Mouse (Mus musculus) erythroblast, adult 5-6 weeks (primary cell): Measurements from ENCODE around the gene Rnase13. TPM values are rescaled to one million over a fixed set of nuclear protein-coding genes. Genes with fewer than 3 reads are reported as not detected.

Experiments used
- ATAC-seq: replicated peaks from 2 replicates; pipeline ENCODE4 v1.8.0; 2016; ENCODE audit warnings: moderate number of reproducible peaks, mild to moderate bottlenecking, moderate TSS enrichment, inconsistent platforms; ENCODE audit not compliant: poor library complexity, low FRiP score, severe bottlenecking
- total RNA-seq, 2 experiments: library from RNA; stranded (forward) in 1 of 2; stranded (reverse) in 1 of 2; fragments of 150-400 nt in 1 of 2; fragments of 200-764, 138-1000 nt in 1 of 2; gene quantifications; 2 replicates each; pipeline versions ENCODE4 v1.2.3 to v1.2.4; 2015 to 2017; ENCODE audit warnings: low replicate concordance in 2 of 2

The Rnase13 gene
- total RNA-seq, 2 experiments from 2014 or later: not detected

DNA sequence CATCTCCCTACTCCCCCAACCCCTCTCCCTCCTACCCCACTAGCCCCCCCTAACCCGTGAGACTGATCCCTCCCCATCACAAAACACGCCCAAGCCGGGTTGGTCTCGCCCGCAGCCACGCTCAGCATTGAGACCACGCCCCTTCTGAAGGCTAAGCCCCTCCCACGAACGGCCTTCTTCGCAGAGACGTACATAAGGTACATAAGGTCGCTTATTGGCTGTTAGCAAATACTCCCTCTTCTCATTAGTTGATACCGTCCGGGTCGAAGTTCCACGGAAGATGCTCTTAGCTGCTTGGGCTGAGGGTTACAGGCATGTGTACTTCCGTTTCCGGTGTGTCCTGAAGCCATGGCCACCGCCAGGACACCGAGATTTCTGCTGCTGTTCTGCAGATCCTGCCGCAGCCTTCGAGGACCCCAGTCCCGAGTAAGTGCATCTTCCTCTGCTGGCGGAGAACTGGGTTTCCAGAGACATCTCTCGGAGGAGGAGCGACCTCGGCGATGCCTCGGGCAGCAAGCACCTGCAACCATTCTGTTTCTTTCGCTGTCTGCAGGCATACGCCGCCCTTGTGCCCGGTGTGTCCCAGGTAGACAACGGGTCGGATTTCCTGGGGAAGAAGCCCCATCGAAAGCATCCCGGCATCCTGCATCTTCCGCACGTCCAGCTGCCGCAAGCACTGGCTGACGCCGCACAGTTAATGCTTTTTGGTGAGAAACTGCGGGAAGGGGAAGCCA is 37.8 kb downstream of the Rnase13 start, which contains the start of gene Mettl17:
Gene Mettl17, plus strand, starts transcription at position 245 of the 734 bp plus-strand sequence.
- ATAC-seq: peak; percentile 99

DNA sequence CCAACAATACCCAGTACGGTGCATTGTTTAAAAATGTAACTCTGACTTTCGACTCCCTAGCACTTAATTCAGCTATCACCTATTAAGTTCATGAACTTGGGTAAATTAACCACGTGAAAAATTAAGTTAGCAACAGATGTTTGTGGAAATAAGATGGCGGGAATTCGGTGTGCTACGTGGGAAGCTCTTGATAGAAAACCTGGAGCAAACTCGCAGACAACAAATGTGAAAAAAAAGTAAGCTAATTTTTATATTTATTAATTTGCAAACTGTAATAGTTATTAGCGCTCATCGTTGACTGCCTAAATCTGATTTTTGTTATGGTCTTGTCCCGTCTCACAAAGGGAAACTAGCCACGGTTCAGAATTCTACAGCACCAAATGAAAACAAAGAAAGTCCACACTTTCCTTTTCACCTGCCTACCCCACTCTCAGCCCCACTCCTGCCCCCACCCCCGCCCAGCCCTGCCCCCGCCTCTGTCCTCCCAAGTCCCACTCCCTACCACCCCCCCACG is 38.5 kb downstream of the Rnase13 start:
- ATAC-seq: no peak

DNA sequence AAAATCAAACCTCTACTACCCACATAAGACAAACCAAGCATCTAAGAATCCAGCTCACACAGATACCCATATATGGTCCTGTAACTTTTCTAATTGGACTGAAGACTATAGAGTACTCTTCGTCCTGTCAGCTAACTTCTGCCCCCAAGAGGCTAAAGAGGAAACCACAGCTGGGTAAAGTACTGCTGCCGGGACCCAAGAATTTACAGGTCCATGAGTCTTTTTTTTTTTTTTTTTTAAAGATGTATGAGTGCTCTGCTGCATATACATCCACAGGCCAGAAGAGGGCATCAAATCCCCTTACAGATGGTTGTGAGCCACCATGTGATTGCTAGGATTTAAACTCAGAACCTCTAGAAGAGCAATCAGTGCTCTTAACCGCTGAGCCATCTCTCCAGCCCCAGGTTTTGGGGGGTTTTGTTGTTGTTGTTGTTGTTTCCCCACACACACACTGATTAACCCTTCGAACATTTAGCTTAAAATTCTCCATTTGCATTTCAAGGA is 39.0 kb downstream of the Rnase13 start:
- ATAC-seq: no peak; the same call in 1 of the 2 replicates

- ATAC-seq: no peak
Measured at GRCm38 (mm10) chr14:51877517-51877916, 45.1 kb downstream of the Rnase13 start.

DNA sequence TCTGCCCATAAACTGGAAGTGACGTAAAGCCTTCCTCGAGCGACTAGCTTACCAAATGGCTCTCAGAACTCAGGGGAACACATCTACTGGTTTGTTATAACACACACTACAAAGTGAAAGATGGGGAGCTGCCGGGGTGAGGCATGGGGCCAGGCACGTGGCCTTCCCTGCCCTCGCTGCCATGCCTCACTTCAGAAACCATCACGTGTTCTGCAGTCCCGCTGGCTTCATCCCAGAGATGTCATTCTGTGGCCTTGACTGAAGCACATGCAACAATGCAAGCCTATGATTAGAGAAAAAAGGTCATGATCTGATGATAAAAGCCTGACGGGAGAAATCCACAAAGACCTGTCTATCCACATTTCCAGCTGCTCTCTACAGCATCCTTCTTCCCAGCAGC is 50.8 kb downstream of the Rnase13 start:
- no peak for ATAC-seq

Other genes with a start within 250 kb of the Rnase13 start
- gene Gm17079, start 227.3 kb downstream of the Rnase13 start, total RNA-seq (2015; ENCODE audit: low replicate concordance): not detected in 2 replicates
- 0.68 TPM in 1 of 2 replicates, not detected in the other for gene Gm17079, start 227.3 kb downstream of the Rnase13 start, total RNA-seq (2017; ENCODE audit: low replicate concordance)
- not detected in 2 replicates for gene Gm5800, start 205.6 kb downstream of the Rnase13 start, total RNA-seq (2015; ENCODE audit: low replicate concordance)
- gene Gm5800, start 205.6 kb downstream of the Rnase13 start, total RNA-seq (2017; ENCODE audit: low replicate concordance): not detected in 2 replicates
- gene Ang4, start 149.2 kb downstream of the Rnase13 start, total RNA-seq (2015; ENCODE audit: low replicate concordance): not detected in 2 replicates
- not detected in 2 replicates for gene Ang4, start 149.2 kb downstream of the Rnase13 start, total RNA-seq (2017; ENCODE audit: low replicate concordance)
- not detected in 2 replicates for gene AY358078, start 122.7 kb downstream of the Rnase13 start, total RNA-seq (2015; ENCODE audit: low replicate concordance)
- not detected in 2 replicates for gene AY358078, start 122.7 kb downstream of the Rnase13 start, total RNA-seq (2017; ENCODE audit: low replicate concordance)
- 35.1 and 35.2 TPM in 2 replicates for gene Ear6, start 69.1 kb downstream of the Rnase13 start, total RNA-seq (2015; ENCODE audit: low replicate concordance)
- gene Ear6, start 69.1 kb downstream of the Rnase13 start, total RNA-seq (2017; ENCODE audit: low replicate concordance): 59.2 and 65.9 TPM in 2 replicates
- 3.1 TPM in 1 of 2 replicates, not detected in the other for gene Mettl17, start 37.9 kb downstream of the Rnase13 start, total RNA-seq (2015; ENCODE audit: low replicate concordance)
- 2.5 and 4.2 TPM in 2 replicates for gene Mettl17, start 37.9 kb downstream of the Rnase13 start, total RNA-seq (2017; ENCODE audit: low replicate concordance)
- not detected in 2 replicates for gene Slc39a2, start 29.9 kb downstream of the Rnase13 start, total RNA-seq (2015; ENCODE audit: low replicate concordance)
- gene Slc39a2, start 29.9 kb downstream of the Rnase13 start, total RNA-seq (2017; ENCODE audit: low replicate concordance): not detected in 2 replicates
- gene Ndrg2, start 8.6 kb downstream of the Rnase13 start, total RNA-seq (2015; ENCODE audit: low replicate concordance): 0.77 and 6.1 TPM in 2 replicates
- 5.3 and 6.4 TPM in 2 replicates for gene Ndrg2, start 8.6 kb downstream of the Rnase13 start, total RNA-seq (2017; ENCODE audit: low replicate concordance)
- gene Tppp2, start 4.3 kb downstream of the Rnase13 start, total RNA-seq (2015; ENCODE audit: low replicate concordance): not detected in 2 replicates
- not detected in 2 replicates for gene Tppp2, start 4.3 kb downstream of the Rnase13 start, total RNA-seq (2017; ENCODE audit: low replicate concordance)
- gene Arhgef40, start 61.9 kb upstream of the Rnase13 start, total RNA-seq (2015; ENCODE audit: low replicate concordance): 4.8 TPM in 1 of 2 replicates, not detected in the other
- 2.3 and 14.1 TPM in 2 replicates for gene Arhgef40, start 61.9 kb upstream of the Rnase13 start, total RNA-seq (2017; ENCODE audit: low replicate concordance)
- gene Tmem253, start 92.9 kb upstream of the Rnase13 start, total RNA-seq (2015; ENCODE audit: low replicate concordance): not detected in 2 replicates
- not detected in 2 replicates for gene Tmem253, start 92.9 kb upstream of the Rnase13 start, total RNA-seq (2017; ENCODE audit: low replicate concordance)
- gene Zfp219, start 98.0 kb upstream of the Rnase13 start, total RNA-seq (2015; ENCODE audit: low replicate concordance): 0.58 and 1.9 TPM in 2 replicates
- 3.1 and 3.8 TPM in 2 replicates for gene Zfp219, start 98.0 kb upstream of the Rnase13 start, total RNA-seq (2017; ENCODE audit: low replicate concordance)
- not detected in 2 replicates for gene Olfr221, start 119.7 kb upstream of the Rnase13 start, total RNA-seq (2015; ENCODE audit: low replicate concordance)
- gene Olfr221, start 119.7 kb upstream of the Rnase13 start, total RNA-seq (2017; ENCODE audit: low replicate concordance): 0.56 TPM in 1 of 2 replicates, not detected in the other
- gene Hnrnpc, start 181.3 kb upstream of the Rnase13 start, total RNA-seq (2015; ENCODE audit: low replicate concordance): 143 and 152 TPM in 2 replicates
- 197 and 275 TPM in 2 replicates for gene Hnrnpc, start 181.3 kb upstream of the Rnase13 start, total RNA-seq (2017; ENCODE audit: low replicate concordance)
- 1.3 TPM in 1 of 2 replicates, not detected in the other for gene Rpgrip1, start 187.9 kb upstream of the Rnase13 start, total RNA-seq (2015; ENCODE audit: low replicate concordance)
- 3.2 and 4.6 TPM in 2 replicates for gene Rpgrip1, start 187.9 kb upstream of the Rnase13 start, total RNA-seq (2017; ENCODE audit: low replicate concordance)